Mouse (Mus musculus): Measurements from ENCODE around the gene Aqp3.
"Not testable (repeated sequence)": the region's sequence is repeated elsewhere in the genome, so short reads cannot be mapped to it uniquely, and the experiment has no call there.

DNA sequence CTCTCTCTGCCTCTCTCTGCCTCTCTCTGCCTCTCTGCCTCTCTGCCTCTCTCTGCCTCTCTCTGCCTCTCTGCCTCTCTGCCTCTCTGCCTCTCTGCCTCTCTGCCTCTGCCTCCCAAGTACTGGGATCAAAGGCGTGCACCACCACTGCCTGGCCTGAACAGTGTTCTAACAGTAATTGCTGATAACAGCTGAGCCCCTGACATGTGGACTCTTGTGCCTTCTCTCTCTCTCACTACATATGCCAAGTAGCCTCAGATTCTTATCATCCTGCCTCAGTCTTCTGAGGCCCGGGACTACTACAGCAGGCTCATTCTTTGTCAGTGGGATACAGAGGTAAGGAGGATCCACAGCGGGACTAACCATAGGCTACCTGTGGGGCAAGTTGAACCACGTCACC, 15.2 kb downstream of the Aqp3 start:
- not testable (repeated sequence) for TF ChIP-seq TAL1, GATA1 (IDR thresholded peaks at IDR 0.05; ENCODE audit: low read length)
